Mouse (Mus musculus) layer of hippocampus, postnatal 10 days (tissue): Measurements from ENCODE around the gene Heca. TPM values are rescaled to one million over a fixed set of nuclear protein-coding genes. Genes with fewer than 3 reads are reported as not detected.
A peak's percentile ranks its signal among the peaks of the same experiment; 100 is the strongest.
"Not testable (repeated sequence)": the region's sequence is repeated elsewhere in the genome, so short reads cannot be mapped to it uniquely, and the experiment has no call there.

Experiments
- DNase-seq, 2 experiments: peaks; one replicate each; pipeline ENCODE4 v3.0.0; 2021; ENCODE audit warnings: low spot score in 2 of 2
- long read RNA-seq: library from polyadenylated mRNA; stranded (forward); transcript quantifications from one replicate; pipeline ENCODE4 v2.0.0, GENCODE M21; 2023
- total RNA-seq, 2 experiments: library from RNA; stranded (reverse); gene quantifications; 2 replicates each; pipeline ENCODE4 v1.2.3; 2021

Gene Heca
- total RNA-seq = 10 to 100 TPM; 36.5 to 39.8 TPM
- long read RNA-seq, full-length matches to known transcripts = 9 of 14 reads
- long read RNA-seq, partial matches to known transcripts = 2 of 14 reads
- long read RNA-seq, other reads (novel, unspliced or antisense) = 3 of 14 reads

DNA sequence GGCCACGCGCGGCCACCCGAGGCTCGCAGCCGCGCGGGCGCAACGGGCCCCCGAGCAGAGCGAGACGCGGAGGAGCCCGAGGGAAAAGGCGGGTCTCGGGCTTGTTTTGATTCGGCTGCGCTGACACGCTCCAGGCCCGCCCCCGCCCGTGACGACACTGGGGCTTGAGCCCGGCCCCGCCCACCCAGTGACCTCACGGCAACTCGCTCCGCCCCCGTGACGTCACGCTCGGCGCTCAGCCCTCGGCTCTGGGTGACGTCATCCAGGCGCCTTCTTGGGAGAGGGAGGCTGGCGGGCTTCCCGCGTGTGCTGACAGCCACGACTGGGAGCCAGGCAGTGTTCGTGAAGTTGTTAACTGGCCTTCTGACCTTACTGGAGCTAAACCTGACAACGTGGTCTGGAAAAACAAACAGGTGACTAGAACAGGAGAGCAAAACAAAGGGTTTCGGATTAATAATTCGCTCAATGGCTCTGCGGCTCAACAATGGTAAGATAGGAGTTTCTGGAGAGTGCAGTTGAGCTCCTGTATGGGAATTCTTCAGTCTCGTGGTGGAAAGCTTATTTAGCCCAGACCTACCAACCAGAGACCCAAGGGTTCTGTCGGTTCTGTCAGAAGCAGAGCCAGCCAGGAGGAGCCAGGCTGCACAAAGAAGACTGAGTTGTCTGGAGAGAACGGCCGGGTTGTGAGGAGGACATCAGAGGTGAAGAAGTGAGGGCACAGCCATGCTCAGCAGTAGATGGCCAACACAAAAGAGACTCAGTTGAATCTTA is at the start of gene Heca:
Heca (minus strand) TSS at position 108 of the 771 bp plus-strand sequence.
- DNase-seq = peak; percentile 85 to 91

DNA sequence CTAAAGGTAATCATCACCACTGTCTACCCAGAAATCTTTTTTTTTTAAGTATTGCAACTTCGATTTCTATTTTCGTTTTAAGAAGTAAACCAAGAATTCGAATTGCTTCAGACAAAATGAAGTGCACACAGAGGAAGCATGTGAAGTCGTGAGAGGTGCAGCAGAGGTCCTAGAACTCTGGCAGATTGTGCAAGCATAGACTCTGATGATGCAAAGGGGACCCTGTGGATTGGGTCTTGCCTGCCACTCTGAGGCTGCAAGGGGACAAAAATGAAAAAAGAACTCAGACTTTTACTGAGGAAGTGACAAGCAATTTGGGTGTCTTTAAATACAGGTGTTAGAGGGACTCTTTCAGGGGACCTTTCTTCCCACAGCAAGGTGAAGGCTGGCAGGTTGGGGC is 42.7 kb upstream of the Heca start:
- no peak for DNase-seq

DNA sequence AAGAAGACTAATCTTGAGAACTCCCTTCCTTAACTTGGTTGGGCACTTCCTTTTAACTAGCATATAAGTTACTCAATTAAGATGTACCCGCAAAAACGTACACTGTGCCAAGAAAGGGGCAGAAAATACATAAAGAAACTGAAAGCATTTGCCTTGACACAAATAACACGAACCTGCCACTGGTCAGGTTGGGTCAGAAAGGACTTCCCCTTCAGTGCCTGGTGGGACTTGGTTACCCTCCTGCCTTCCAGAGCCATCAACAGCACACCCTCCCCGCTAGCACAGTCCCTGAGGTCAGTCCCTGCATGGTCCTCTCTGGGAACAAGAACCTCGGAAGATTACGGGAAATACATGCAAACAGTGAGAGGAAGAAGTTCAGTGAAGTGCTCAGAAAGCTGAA is 41.3 kb upstream of the Heca start:
- no peak for DNase-seq

DNA sequence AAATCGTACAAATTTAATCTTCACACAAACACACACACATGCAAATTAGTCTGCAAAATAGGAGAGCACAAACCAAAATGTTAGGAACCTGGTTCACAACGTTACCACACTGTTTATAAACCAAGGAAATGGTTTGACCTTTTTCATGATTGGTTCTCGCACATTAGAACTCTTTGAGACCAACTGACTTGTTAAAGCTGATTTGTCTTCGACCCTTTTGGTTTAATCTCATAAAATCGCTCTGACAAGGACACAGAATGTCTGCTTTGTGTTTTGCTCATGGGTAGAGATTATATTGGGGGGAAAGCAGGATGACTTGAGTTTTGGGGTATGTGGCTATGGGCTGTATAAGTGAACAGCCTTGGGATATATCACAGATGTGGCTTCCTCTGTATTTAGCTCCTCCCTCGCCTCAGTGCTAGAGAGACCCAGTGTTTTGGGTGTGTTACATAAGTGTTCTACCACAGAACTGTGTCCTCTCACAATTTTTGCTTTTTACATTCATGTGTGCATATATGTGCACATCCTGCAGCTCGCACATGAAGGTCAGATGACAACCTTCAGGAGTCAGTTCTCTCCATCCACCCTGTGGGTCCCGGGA is 40.1 kb upstream of the Heca start:
- no peak for DNase-seq

DNA sequence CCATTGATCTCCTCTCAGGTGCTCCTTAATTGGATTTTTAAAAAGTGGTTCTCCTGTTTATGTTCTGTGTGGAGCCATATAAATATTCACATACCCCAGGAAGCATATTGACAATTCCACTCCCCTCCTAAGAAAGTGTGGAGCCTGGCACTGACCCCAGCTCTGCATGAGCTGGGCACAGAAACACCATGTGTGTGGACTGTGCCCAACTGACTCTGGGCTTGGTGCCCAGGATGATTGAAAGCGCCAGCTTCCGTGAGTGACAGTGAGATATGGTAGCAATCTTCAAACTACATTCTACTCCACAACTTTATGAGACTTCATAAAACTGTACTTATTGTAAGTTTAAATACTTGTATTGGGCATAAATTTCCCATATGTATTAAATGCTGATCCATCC is 35.4 kb upstream of the Heca start:
- DNase-seq = peak; percentile 42 to 54

DNA sequence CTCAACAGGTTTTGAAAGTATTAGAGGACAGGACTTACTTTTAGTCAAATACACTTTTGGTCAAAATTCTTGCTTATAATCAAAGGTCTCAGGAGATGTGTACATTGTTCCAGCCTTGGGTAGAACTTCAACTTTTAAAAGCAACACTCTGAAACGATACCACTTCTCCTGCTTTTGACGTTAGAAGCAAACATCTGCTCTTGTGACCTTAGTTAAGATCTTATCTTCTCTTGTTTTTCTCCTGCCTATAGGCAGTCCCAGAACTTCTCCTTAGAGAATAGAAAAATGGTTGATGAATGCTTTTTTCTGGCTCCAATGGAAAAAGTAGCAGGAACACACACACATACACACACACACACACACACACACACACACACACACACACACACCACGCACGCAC is 18.2 kb upstream of the Heca start:
- no peak for DNase-seq

DNA sequence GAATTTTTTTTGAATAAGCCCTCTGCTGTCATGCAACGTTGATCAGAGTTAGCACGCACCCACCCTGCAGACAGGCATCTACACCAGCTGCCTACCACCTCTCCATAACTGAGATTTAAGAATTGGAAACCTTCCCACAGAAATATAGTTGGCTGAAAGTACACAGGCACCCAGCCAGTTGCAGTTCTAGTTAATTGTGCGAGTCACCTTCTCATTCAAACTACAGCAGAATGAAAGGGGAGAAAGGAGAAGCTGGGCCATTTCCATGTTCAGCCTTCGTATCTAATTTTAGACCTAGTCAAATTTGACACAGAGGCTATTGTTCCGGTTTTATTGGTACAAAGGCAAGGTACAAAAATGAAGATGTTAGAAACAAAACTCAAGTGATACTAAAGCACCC is 2.9 kb upstream of the Heca start:
- peak in 1 of 2 experiments; percentile 22 for DNase-seq

DNA sequence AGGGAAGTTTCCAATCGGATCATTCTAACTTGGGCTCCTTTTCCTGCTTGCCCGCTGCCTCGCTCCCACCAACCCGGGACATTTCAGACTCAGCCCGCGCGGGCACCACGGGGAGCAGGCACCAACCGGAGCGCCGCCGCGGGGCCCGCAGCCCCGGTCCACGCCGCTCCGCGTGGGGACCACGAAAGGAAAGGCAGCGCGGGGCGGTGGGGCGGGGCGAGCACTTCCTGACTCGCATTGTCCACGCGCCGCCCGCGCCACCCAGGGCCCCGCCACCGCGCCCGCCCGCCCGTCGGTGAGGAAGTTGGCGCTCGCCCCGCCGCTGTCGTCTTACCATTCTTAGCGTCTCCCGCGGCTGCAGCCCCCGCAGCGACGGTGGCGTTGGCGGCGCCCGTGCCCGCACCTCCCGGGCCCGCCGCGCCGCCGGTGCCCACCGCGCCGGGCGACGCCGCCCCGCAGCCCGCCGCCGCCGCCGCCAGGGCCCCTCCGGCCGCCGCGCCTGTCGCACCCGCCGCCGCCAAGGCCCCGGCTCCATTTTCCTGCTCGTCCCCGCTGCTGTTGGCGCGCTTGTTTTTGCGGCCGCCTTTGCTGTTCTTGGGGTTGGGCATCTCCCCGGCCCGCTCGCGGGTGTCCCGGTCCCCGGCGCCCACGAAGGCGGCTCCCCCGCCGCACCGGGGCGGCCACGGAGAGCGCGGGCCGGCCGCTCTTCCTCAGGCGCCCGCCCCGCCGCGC is 526 bp downstream of the Heca start:
- peak; percentile 62 to 73 for DNase-seq

DNA sequence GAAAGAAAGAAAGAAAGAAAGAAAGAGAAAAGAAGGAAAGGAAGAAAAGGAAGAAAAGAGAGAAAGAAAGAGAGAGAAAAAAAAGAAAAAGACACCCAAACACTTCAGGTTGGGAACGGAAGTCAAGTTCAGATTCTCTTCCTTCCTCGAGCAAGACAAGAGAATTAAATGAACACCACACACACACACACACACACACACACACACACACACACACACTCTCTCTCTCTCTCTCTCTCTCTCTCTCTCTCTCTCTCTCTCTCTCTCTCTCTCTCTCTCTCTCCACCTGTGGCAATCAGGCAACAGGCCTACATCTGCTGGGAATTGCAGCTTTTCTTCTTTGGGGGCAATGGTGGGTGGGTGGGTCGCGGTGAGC is 1.1 kb downstream of the Heca start:
- DNase-seq = not testable (repeated sequence)

DNA sequence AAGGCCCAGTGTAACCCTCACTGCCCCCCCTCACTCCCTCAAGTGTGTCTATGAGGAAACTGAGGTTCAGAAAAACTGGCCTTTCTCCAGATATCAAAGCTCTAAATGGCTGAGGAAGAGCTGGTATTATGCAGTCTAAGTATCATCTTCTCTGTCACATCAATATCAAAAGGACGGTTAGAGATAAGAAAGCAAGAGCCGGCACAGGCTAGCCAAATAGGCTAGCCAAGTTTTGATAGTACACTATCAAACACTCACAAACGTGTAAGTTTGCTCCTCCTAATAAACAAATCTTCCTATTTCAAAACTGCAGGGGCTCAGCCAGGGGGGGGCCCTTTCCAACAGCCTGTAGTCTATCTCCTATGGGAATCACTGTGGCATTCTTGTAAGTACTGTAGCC is 1.8 kb downstream of the Heca start:
- DNase-seq = no peak

DNA sequence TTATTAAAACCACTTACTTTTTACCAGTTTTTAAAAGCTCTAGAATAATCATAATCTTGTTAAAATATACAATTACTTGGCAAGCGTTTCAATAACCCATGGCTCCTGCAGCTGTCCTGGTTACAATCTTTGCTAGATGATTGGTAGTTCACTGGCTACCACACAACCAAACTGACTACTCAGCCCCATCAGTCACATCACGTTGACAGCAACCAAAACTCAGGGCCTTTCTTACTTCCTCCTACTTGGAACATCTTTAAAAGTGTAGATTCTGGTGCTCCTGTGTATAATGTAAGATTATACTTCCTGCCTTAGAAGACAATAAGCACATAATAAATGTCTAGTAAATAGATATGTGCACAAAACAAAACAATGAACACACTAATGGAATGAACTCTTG is 14.2 kb downstream of the Heca start:
- no peak for DNase-seq

DNA sequence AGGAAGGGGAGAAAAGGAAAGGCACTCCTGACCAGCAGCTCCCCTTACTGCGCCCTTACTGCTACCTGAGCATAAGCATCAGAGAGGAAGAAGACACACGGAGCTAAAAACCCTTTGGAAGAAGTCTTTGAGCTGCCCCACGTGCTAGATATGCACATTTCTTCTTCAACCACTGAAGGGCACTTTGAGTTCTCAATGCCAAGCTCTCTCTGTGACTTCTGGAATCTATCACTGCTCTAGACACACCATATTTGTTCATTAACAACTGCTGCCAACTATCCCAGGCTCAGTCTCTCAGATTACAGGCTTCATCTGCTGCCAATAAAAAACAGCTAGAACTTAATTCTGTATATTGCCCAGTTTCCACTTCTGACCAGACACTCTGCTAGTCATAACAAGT is 15.7 kb downstream of the Heca start:
- DNase-seq = no peak

DNA sequence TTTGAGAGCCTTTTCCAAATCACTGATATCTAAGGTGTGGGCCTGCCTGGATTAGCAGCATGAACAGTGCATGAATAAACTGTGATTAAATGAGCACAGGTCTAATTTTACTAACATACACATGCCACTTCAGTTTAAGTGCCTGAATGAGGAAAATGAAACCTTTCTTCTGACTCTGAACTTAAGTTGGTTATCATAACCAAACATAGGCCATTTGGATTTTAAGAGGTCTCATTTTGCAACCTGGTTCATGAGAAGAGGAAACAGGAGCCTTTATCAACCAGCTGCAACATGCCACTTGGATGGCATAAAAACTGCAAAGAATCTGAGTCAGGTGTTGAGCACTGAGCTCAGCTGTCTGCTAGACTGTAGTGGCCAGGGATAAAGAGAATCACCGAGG is 16.7 kb downstream of the Heca start:
- DNase-seq = no peak

DNA sequence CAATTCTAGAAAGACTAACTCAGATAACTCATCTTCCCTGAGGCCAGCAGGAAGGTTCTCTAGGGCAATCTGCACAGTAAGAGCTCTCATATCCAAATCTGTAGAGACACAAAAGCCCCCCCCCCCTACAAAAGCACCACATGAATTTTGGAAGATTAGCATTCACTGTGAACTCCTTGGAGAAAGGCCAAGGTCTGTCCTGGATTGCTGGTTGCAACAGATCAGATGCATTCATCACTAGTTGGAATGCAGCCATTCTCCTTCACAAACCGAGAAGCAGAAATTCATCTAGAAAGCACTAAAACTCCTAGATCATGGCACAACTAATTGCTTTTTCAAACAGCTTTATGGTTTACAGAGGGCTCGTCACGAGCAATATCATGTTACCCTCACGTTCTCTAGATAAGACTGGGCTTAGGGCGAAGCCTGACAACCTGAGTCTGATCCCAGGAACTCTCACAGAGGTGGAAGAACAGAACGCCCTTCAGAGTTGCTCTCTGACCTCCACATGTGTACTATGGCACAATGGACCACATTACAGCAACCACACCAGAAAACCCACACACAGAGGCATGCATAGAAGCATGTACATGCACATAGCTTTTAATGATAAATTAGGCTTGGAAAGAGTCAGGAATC is 17.3 kb downstream of the Heca start:
- no peak for DNase-seq

DNA sequence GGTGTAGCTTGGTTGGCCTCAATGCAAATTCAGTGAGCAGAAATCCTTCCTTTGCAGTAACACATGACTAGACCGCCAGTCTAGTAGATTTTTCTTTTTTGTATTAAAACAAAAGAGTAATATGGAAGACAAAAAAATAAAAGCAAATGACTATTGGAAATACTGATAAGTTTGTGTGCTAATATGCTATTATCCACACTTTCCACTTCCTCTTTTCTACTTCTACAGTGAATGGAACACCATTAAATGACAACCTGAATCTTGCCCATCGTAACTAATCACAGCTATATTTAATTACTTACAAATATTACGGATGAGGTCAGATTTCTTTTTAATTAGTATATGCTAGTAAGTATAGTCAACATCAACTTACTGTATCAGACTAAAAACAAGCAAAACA is 22.7 kb downstream of the Heca start:
- no peak for DNase-seq

DNA sequence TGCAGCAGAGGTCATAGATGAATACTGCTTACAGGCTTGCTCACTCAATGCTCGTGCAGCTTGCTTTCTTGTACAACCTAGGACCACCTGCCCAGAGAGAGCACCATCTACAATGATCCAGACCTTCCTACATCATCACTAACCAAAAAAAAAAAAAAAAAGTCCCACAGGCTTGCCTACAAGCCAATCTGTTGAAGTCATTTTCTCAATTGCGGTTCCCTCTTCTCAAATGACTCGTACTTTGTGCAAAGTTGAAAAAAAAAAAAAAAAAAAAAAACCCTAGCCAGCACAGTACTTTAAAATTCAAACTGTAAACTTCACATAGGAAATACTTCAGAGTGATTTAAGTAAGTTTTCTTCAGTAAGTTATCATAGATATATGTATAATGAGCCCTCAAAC is 23.7 kb downstream of the Heca start:
- DNase-seq = no peak

DNA sequence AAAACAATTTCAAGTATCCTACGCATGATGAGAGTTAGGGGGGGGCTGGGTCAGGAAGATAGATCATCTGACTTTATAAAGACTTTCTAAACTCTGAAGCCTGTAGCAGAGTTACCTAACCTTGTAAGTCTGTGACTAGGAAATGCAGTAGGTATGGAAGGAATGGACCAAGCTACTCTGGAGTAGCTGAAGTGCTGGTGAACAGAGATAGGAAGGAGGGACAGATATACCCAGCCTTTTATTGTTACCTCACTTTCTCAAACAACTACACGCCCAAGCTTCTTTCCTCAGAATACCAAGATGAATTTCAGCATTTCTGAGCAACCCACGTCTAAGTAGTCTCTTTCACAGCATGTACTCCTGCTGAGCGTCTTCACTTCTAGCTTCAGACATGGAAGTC is 26.5 kb downstream of the Heca start:
- DNase-seq = no peak

DNA sequence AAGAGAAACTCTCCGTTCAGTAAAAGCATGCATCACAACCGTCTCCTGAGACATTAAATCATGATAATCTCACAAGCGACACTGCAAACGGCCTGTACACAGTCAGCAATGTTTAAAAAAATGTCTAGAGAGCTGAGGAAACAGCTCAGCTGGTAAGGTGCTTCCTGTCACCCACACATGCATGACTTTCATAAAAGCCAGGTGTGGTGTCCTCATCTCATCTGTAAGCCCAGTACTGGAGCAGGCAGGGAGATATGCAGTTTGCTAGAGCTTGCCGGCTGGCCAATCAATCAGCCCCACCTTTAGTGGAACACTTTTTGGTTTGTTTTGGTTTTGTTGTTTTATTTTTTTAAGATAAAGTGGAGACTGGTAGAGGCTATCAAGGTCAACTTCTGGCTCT is 27.9 kb downstream of the Heca start:
- DNase-seq = no peak

DNA sequence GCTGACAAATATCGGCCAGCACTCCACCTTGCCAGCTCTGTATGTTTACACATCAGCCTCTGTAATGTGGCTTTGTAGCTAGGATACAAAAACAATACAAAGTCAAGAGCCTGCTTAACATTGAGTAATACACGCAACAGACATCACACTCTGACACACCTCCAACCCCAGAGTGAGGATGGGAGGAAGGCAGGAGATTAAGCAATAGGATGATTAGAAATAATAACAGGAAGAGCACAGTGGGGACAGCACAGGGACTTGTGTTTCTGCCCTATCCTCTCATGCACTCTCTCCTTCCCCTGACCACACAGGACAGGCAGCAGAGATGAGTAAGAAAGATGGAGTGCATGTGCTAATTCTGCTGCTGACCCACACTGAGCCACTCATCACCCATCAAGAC is 28.8 kb downstream of the Heca start:
- DNase-seq = no peak

DNA sequence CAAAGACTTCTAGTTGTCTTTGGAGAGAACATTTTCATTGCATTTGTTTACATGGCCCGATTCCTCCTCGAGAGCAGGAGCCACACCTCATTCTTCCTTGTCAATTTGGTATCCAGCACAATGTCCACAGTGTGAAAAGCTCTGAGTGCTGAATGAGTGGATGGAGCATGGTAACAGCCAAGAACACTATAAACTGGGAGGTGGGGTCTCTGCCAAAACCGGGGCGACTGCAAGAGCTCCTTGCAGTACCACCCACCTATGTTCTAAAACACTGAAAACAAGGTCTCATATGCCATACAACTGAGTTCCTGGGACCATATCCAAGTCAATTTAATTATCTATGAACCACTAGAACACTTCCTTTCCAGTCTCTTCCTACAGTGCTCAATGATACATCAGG is 39.1 kb downstream of the Heca start:
- DNase-seq = peak in 1 of 2 experiments; percentile 25

DNA sequence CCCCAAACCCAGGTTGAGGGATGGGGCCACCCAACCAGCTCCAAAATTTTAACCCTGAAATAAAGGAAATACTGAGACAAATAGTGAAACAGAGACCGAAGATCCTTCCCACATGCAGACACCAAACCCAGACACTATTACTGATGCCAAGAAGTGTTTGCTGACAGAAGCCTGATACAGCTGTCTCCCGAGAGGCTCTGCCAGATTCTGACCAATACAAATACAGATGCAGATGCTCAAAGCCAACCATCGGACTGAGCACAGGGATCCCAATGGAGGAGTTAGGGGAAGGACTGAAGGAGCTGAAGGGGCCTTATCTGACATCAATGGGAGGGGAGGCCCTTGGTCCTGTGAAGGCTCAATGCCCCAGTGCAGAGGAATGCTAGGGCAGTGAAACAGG is 41.5 kb downstream of the Heca start:
- not testable (repeated sequence) for DNase-seq

DNA sequence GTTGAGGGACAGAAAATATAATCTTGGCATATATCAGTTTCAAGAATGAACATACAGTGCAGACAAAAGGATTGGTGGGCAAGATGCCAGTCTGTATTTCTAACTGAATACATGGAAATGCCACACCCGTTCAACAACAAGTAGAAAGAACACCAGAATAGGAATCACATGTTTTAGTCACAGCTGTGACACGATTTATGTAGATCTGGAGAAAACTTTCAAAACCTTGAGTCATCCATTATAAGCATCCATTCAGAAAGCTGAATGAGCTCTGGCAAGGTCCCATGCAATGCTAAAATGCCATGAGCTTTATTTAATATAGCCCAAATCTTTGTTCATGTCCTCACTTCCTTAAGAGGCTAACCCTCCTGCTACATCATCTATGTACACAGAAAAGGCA is 44.4 kb downstream of the Heca start:
- no peak for DNase-seq
